Mouse (Mus musculus): ENCODE measurements around the gene Cygb.

DNA sequence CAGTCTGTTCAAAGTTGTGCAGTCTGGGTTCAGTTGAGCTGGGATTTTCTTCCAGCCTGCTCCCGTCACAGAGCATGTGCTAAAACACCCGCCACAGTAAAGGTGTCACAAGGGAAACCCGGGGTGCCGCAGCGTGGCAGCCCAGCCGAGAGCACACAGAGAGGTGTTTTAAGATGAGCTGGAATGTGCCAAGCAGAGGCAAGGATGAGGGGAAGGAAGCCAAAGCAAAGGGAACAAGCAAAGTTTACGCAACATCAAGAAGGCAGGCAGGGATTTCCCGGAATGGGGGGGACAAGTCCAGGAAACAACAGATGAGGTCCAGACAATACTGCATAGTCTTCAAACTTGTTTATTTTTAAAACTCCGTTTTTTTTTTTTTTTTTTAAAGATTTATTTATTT lies 12.5 kb upstream of the Cygb start:
- no peak for TF ChIP-seq CTCF (IDR thresholded peaks at IDR 0.05; ENCODE audit: control insufficient read depth, insufficient read depth, low read length)
- TF ChIP-seq POLR2A (IDR thresholded peaks at IDR 0.05; ENCODE audit: borderline replicate concordance, control insufficient read depth, low read depth, low read length) = no peak

Data from bone marrow, adult 2 months (tissue).